Mouse (Mus musculus) hindbrain, embryonic 15.5 days (tissue): ENCODE data around the gene Exosc5. TPM values are rescaled to one million over a fixed set of nuclear protein-coding genes. Genes with fewer than 3 reads are reported as not detected.
A peak's percentile ranks its signal among the peaks of the same experiment; 100 is the strongest.

Experiments used
- ATAC-seq: fragments of 200-750 bp; cut with Nextera tagmentation; 2 replicates; pipeline ENCODE4 v1.8.0; 2017; ENCODE audit warnings: low read depth, moderate number of reproducible peaks, moderate TSS enrichment; ENCODE audit not compliant: low FRiP score
- H3K27ac ChIP-seq: fragments of 300-500 bp; sonication (generic); replicated peaks from 2 replicates; pipeline ENCODE4 v1.5.1; 2015; ENCODE audit warnings: mild to moderate bottlenecking, inconsistent platforms
- H3K27me3 ChIP-seq: fragments of 300-500 bp; sonication (generic); 2 replicates; pipeline ENCODE4 v1.6.1; 2015; ENCODE audit warnings: control low read depth, inconsistent platforms
- H3K36me3 ChIP-seq: fragments of 300-500 bp; sonication (generic); 2 replicates; pipeline ENCODE4 v1.6.1; 2015; ENCODE audit warnings: control low read depth, inconsistent platforms
- H3K4me1 ChIP-seq: fragments of 300-500 bp; sonication (generic); replicated peaks from 2 replicates; pipeline ENCODE4 v1.6.1; 2015; ENCODE audit warnings: control low read depth, inconsistent platforms
- H3K4me2 ChIP-seq: fragments of 300-500 bp; sonication (generic); 2 replicates; pipeline ENCODE4 v1.6.1; 2015; ENCODE audit warnings: moderate library complexity, mild to moderate bottlenecking, inconsistent platforms
- H3K4me3 ChIP-seq: fragments of 300-500 bp; sonication (generic); 2 replicates; pipeline ENCODE4 v1.5.1; 2015; ENCODE audit warnings: mild to moderate bottlenecking, inconsistent platforms
- H3K9ac ChIP-seq: fragments of 300-500 bp; sonication (generic); 2 replicates; pipeline ENCODE4 v1.6.1; 2015; ENCODE audit warnings: inconsistent platforms
- H3K9me3 ChIP-seq: fragments of 300-500 bp; sonication (generic); 2 replicates; pipeline ENCODE4 v1.6.1; 2016; ENCODE audit warnings: control low read depth, inconsistent platforms
- WGBS: fragments of 180-500 bp; shearing (Covaris S2); methylation state at CpG from one replicate; pipeline ENCODE4 v1.1.7; 2015; 5-methylcytosine and 5-hydroxymethylcytosine counted together
- polyA plus RNA-seq: library from polyadenylated mRNA; unstranded; fragments of >200 nt; fragmentation: Nextera tagmentation; extraction: Ambion mirVana; gene quantifications from 2 replicates; pipeline ENCODE4 v1.2.1, GENCODE M21; 2015

Exosc5 gene
- polyA plus RNA-seq, 1 experiment from 2014 or later: 41.8 TPM

DNA sequence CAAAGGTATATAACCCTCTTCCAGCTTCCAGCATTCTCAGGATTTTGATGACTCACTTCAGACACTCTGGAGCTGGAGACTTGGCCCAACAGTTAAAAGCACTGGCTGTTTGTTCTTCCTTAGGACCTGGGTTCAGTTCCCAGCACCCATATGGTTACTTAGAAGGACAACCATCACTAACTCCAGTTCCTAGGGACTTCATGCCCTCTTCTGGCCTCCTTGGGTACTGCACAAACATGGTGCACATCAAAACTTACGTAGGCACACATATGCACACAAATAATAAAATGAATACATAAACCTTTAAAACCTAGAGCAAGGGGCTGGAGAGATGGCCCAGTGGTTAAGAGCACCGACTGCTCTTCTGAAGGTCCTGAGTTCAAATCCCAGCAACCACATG lies 43.4 kb downstream of the Exosc5 start:
- Histone ChIP-seq H3K9me3 (no peaks in the 10 kb centered on the region), H3K4me1 (peaks cover 15% of the 10 kb centered on the region), H3K4me2 (no peak overlapping the region), H3K4me3 (no peak overlapping the region), H3K9ac (no peak overlapping the region), H3K27me3 (no peaks in the 10 kb centered on the region), H3K27ac (no peak overlapping the region), H3K36me3 (no peaks in the 10 kb centered on the region)
- WGBS: 97% methylated on average over 2 of the region's 2 CpGs
- no peak for ATAC-seq

DNA sequence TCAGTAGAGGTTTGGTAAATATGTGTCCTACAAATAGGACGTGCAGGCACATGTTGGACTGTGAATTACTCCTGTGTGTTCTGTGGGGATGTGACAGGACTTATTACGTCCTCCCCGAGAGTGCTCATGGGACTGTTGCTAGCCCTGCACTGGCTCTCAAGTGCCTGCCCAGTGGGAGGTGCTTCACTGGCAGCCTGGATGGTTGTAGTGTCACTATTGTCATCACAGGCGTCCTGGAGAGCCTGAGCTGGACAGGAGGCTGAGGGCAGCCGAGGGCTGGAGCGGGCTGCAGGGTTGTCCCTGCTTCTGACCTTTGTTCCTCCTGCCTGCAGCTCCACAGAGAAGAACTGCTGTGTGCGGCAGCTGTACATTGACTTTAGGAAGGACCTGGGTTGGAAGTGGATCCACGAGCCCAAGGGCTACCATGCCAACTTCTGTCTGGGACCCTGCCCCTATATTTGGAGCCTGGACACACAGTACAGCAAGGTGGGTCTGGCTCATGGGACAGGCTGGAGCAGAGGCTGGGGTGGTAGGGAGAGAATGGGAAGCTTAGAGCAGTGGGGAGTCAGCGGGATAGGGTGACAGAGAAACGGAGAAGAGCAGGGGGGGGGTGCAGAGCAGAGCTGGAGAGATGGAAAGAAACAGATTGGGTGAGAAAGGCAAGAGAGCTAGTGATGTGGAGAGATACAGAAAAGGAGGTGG lies 45.0 kb downstream of the Exosc5 start:
- Histone ChIP-seq H3K4me3 (peak overlapping the region; percentile 39; the same call in 1 of the 2 replicates), H3K9ac (no peak overlapping the region), H3K27ac (no peak overlapping the region), H3K4me1 (peaks cover 15% of the 10 kb centered on the region), H3K4me2 (peak overlapping the region; percentile 77), H3K27me3 (no peaks in the 10 kb centered on the region), H3K9me3 (no peaks in the 10 kb centered on the region), H3K36me3 (no peaks in the 10 kb centered on the region)
- WGBS: 23% methylated on average over 10 of the region's 10 CpGs
- ATAC-seq: 0 out of 2 replicates have a peak, but pooled peaks have one; percentile 10

DNA sequence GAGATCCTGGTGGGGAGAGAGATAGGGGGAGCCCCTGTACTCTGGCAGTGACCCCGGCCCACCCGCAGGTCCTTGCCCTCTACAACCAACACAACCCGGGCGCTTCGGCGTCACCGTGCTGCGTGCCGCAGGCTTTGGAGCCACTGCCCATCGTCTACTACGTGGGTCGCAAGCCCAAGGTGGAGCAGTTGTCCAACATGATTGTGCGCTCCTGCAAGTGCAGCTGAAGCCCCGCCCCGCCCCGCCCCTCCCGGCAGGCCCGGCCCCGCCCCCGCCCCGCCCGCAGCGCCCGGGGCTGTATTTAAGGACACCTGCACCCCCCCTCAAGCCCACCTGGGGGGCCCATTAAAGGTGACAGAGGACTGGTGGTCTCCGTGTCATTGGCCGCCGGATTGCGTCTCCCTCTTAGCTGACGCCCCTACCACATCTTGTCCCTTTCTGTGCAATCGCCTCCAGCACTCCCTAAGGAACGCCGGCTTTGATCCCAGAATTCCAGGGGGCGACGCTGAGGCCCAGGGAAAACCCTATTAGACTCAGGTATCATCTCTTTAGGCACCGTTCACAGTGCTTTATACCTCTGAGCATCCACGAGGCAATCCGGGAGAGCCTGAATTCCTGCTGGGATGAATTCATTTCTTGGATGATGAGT lies 45.9 kb downstream of the Exosc5 start:
- Histone ChIP-seq H3K9ac (peak overlapping the region; percentile 49), H3K9me3 (no peaks in the 10 kb centered on the region), H3K27me3 (no peaks in the 10 kb centered on the region), H3K4me3 (peak overlapping the region; percentile 39), H3K4me1 (peaks cover 18% of the 10 kb centered on the region), H3K36me3 (no peaks in the 10 kb centered on the region), H3K27ac (no peak overlapping the region), H3K4me2 (peak overlapping the region; percentile 77)
- 10% methylated on average over 33 of the region's 37 CpGs for WGBS
- ATAC-seq: peak; percentile 54; the same call in 1 of the 2 replicates

DNA sequence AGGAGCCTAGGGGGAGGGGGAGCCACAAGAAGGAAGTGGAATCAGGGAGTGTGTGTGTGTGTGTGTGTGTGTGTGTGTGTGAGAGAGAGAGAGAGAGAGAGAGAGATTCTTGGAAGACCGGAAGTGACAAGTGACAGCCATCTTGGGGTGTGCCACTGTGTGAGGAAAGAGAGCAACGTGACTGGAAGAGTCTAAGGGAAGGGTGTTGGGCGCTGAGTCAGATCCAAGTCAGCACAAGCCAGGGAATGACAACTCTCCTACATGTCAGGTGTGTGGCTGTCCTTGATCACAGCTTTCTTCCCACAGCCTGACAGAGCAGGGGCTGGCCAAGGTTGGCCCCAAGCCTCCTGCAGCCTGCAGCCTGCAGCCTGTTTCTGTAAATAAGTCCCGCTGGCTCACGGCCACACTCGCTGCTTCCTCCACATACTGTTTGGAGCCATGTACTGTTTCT lies 46.9 kb downstream of the Exosc5 start:
- H3K27ac ChIP-seq: 0 out of 2 replicates have a peak overlapping the region, but pooled peaks have one; percentile 3
- H3K4me2 ChIP-seq: peak overlapping the region; percentile 77; the same call in 1 of the 2 replicates
- H3K4me3 ChIP-seq: no peak overlapping the region
- H3K9me3 ChIP-seq: no peaks in the 10 kb centered on the region
- no peaks in the 10 kb centered on the region for H3K27me3 ChIP-seq
- no peaks in the 10 kb centered on the region for H3K36me3 ChIP-seq
- H3K9ac ChIP-seq: no peak overlapping the region
- WGBS: 53% methylated on average over 6 of the region's 6 CpGs
- H3K4me1 ChIP-seq: peaks cover 28% of the 10 kb centered on the region
- ATAC-seq: no peak

GRCm38 (mm10) chr7:25706578-25707170 lies 47.7 kb downstream of the Exosc5 start:
- Histone ChIP-seq H3K4me1 (peaks cover 32% of the 10 kb centered on the region), H3K9ac (no peak overlapping the region), H3K27me3 (no peaks in the 10 kb centered on the region), H3K27ac (no peak overlapping the region), H3K4me3 (no peak overlapping the region), H3K4me2 (no peak overlapping the region), H3K36me3 (no peaks in the 10 kb centered on the region), H3K9me3 (no peaks in the 10 kb centered on the region)
- no peak for ATAC-seq
- 59% methylated on average over 7 of the region's 7 CpGs for WGBS

DNA sequence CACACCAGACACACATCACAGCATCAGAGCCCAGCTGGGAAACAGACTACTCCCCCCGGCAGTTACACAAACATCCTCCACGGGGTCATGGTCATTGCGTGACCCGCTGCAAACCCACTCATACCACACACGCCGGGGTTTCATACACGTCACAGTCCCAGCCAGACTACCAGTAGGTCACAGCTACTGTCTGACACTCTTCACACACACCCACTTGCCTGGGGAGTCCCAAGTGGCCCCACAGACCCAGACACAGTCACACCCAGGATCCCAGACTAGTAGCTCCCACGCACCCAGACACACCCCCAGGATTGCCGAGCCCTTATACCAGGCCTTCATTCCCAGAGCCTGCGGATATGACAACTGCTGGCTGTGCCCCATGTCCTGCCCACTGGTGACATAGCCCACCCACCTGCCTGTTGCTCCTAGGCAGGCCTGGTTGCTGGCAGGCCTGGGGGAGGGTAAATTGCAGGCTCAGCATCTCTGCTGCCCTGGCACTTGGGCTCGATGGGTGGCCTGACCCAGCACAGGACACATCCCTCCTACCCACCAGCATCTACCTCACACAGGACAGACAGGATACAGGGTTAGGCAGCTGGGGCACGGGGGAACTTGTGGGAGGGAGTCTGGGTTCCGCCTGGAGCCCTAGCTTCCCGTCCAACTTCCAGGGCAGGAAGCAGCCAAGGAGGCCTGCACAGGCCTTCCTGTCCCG lies 48.8 kb downstream of the Exosc5 start:
- ATAC-seq: no peak
- Histone ChIP-seq H3K4me1 (peaks cover 32% of the 10 kb centered on the region), H3K4me3 (no peak overlapping the region), H3K27ac (0 out of 2 replicates have a peak overlapping the region, but pooled peaks have one; percentile 6), H3K36me3 (peaks cover 1% of the 10 kb centered on the region; the same call in 1 of the 2 replicates), H3K27me3 (no peaks in the 10 kb centered on the region), H3K9ac (no peak overlapping the region), H3K9me3 (no peaks in the 10 kb centered on the region), H3K4me2 (no peak overlapping the region)
- WGBS: 70% methylated on average over 15 of the region's 15 CpGs

- H3K9ac ChIP-seq: no peak overlapping the region
- peak overlapping the region; percentile 8; the same call in 1 of the 2 replicates for H3K4me2 ChIP-seq
Measured at GRCm38 (mm10) chr7:25709961-25710360, 51.0 kb downstream of the Exosc5 start.

DNA sequence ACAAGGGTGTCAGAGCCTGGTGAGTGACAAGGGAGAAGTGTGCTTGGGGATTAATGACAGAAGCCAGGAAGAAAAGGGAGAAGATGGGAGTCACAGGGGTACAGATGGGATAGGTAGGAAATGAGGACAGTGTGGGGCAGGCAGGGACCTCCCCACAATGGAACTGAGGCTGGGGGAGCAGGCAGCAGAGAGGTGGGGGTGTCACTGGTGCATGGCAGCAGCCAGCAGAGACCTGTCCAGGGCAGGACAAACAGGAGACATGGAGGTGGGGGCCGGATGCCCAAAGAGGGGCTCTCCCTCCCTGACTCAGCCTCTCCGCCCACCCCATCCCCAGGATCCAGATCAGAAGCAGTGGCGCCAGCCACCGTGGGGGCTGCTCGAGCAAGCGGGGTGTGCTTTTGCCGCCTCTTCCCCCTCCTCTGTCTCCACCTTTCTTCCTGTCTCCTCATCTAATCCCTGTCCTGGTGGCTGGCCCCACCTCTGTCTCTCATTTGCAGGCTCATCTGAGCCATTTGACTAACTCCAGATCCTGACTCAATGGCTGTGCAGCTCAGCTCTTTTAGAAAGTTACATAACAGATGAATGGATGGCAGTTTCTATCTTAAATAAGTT lies 51.7 kb downstream of the Exosc5 start:
- peaks cover 17% of the 10 kb centered on the region for H3K4me1 ChIP-seq
- 0 out of 2 replicates have a peak overlapping the region, but pooled peaks have one; percentile 17 for H3K9ac ChIP-seq
- 18% methylated on average over 7 of the region's 7 CpGs for WGBS
- peak overlapping the region; percentile 8; the same call in 1 of the 2 replicates for H3K4me2 ChIP-seq
- no peak overlapping the region for H3K4me3 ChIP-seq
- ATAC-seq: 0 out of 2 replicates have a peak, but pooled peaks have one; percentile 16
- no peak overlapping the region for H3K27ac ChIP-seq
- H3K9me3 ChIP-seq: no peaks in the 10 kb centered on the region
- H3K27me3 ChIP-seq: no peaks in the 10 kb centered on the region
- peaks cover 27% of the 10 kb centered on the region for H3K36me3 ChIP-seq

More at GRCm38 (mm10) chr7:25709961-25710360, 51.0 kb downstream of the Exosc5 start:
- Histone ChIP-seq H3K27me3 (no peaks in the 10 kb centered on the region), H3K4me3 (no peak overlapping the region), H3K36me3 (peaks cover 20% of the 10 kb centered on the region), H3K27ac (no peak overlapping the region), H3K4me1 (peaks cover 19% of the 10 kb centered on the region), H3K9me3 (no peaks in the 10 kb centered on the region)
- no peak for ATAC-seq
- 20% methylated on average over 12 of the region's 12 CpGs for WGBS

GRCm38 (mm10) chr7:25711165-25711564 lies 52.2 kb downstream of the Exosc5 start:
- no peak overlapping the region for H3K4me2 ChIP-seq
- no peak overlapping the region for H3K4me3 ChIP-seq
- peaks cover 32% of the 10 kb centered on the region for H3K36me3 ChIP-seq
- H3K9ac ChIP-seq: no peak overlapping the region
- H3K27me3 ChIP-seq: no peaks in the 10 kb centered on the region
- 65% methylated on average over 5 of the region's 5 CpGs for WGBS
- H3K9me3 ChIP-seq: no peaks in the 10 kb centered on the region
- ATAC-seq: no peak
- H3K4me1 ChIP-seq: peaks cover 17% of the 10 kb centered on the region
- no peak overlapping the region for H3K27ac ChIP-seq

- H3K4me1 ChIP-seq: peaks cover 17% of the 10 kb centered on the region
- 18% methylated on average over 7 of the region's 7 CpGs for WGBS
- H3K36me3 ChIP-seq: peaks cover 34% of the 10 kb centered on the region
- no peaks in the 10 kb centered on the region for H3K27me3 ChIP-seq
- H3K9me3 ChIP-seq: no peaks in the 10 kb centered on the region
- H3K9ac ChIP-seq: no peak overlapping the region
- no peak overlapping the region for H3K4me2 ChIP-seq
- no peak overlapping the region for H3K27ac ChIP-seq
- no peak overlapping the region for H3K4me3 ChIP-seq
- ATAC-seq: 0 out of 2 replicates have a peak, but pooled peaks have one; percentile 8
Measured at GRCm38 (mm10) chr7:25711731-25712197, 52.8 kb downstream of the Exosc5 start.

DNA sequence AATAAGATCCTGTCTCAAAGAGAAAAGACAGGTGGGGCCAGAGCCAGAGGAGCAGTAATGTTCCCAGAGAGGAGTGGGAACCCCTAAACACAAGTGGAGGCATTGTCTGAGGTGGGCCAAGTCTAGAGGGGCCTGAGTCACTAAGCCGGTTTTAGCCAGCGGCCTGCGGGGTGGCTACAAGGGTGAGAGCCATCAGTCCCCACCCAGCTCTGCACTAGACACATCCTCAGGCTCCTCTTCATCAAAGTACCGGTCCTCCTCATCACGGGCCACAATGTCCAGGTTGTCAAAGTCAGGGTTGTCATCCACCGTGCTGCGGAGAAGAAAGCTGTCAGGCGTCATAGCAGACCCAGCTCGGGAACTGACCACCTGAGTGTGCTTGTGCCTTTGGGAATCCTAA lies 53.8 kb downstream of the Exosc5 start:
- no peak overlapping the region for H3K27ac ChIP-seq

More for the DNA sequence above, 53.8 kb downstream of the Exosc5 start:
- H3K27me3 ChIP-seq: no peaks in the 10 kb centered on the region
- no peak overlapping the region for H3K4me2 ChIP-seq
- peaks cover 25% of the 10 kb centered on the region for H3K4me1 ChIP-seq
- peaks cover 34% of the 10 kb centered on the region for H3K36me3 ChIP-seq
- WGBS: 88% methylated on average over 9 of the region's 9 CpGs
- H3K9me3 ChIP-seq: no peaks in the 10 kb centered on the region
- ATAC-seq: no peak
- no peak overlapping the region for H3K9ac ChIP-seq
- H3K4me3 ChIP-seq: no peak overlapping the region
